Mouse (Mus musculus) MEL (cell line): ENCODE data around the gene 1700011L22Rik. TPM values are rescaled to one million over a fixed set of nuclear protein-coding genes. Genes with fewer than 3 reads are reported as not detected.

ENCODE experiments used
- DNase-seq: peaks from one replicate; pipeline ENCODE4 v3.0.0; 2011; ENCODE audit warnings: low read depth, low spot score
- H3K27ac ChIP-seq: 2 replicates; pipeline ENCODE4 v1.5.1; 2012; ENCODE audit warnings: low read depth, mild to moderate bottlenecking, control low read depth, low read length, moderate library complexity; ENCODE audit not compliant: control insufficient read depth
- H3K27me3 ChIP-seq, 2 experiments: fragments of 150-350 bp in 1 of 2; sonication (generic) in 1 of 2; 2 replicates each; pipeline ENCODE4 v1.6.1; 2012; ENCODE audit warnings: low read length in 2 of 2, mild to moderate bottlenecking in 2 of 2, improper control_type of control experiment in 1 of 2, moderate library complexity in 1 of 2; ENCODE audit not compliant: insufficient read depth in 2 of 2, control insufficient read depth in 1 of 2
- H3K36me3 ChIP-seq, 2 experiments: 2 replicates each; pipeline ENCODE4 v1.6.1; 2012 to 2014; ENCODE audit warnings: low read length in 2 of 2, improper control_type of control experiment in 1 of 2, inconsistent platforms in 1 of 2, mild to moderate bottlenecking in 1 of 2; ENCODE audit not compliant: insufficient read depth in 2 of 2, control insufficient read depth in 1 of 2
- H3K4me1 ChIP-seq, 2 experiments: fragments of 150-350 bp in 1 of 2; sonication (generic) in 1 of 2; 2 replicates each; pipeline ENCODE4 v1.6.1; 2012; ENCODE audit warnings: low read length in 2 of 2, improper control_type of control experiment in 1 of 2, mild to moderate bottlenecking in 1 of 2; ENCODE audit not compliant: insufficient read depth in 2 of 2, control insufficient read depth in 1 of 2
- H3K4me3 ChIP-seq, 2 experiments: fragments of 150-350 bp in 1 of 2; sonication (generic) in 1 of 2; 2 replicates each; pipeline ENCODE4 v1.5.1; 2012; ENCODE audit warnings: low read depth in 2 of 2, low read length in 2 of 2, mild to moderate bottlenecking in 2 of 2, moderate library complexity in 2 of 2, control low read depth in 1 of 2, improper control_type of control experiment in 1 of 2; ENCODE audit not compliant: control insufficient read depth in 1 of 2, insufficient read depth in 1 of 2
- H3K79me2 ChIP-seq: 2 replicates; pipeline ENCODE4 v1.6.1; 2012; ENCODE audit warnings: mild to moderate bottlenecking, low read length, moderate library complexity; ENCODE audit not compliant: control insufficient read depth, poor library complexity, insufficient read depth
- H3K9ac ChIP-seq: 2 replicates; pipeline ENCODE4 v1.6.1; 2012; ENCODE audit warnings: low read depth, mild to moderate bottlenecking, control low read depth, low read length, moderate library complexity; ENCODE audit not compliant: control insufficient read depth, poor library complexity, severe bottlenecking
- H3K9me3 ChIP-seq: fragments of 150-350 bp; sonication (generic); replicated peaks from 2 replicates; pipeline ENCODE4 v1.6.1; 2012; ENCODE audit warnings: mild to moderate bottlenecking, low read length, improper control_type of control experiment, moderate library complexity; ENCODE audit not compliant: insufficient read depth
- CHD2 ChIP-seq: IDR thresholded peaks from 2 replicates; pipeline ENCODE4 v1.6.1; 2011; ENCODE audit warnings: low read length, improper control_type of control experiment
- CTCF ChIP-seq, 3 experiments: IDR thresholded peaks in 2 of 3; conservative IDR thresholded peaks in 1 of 3; 2 replicates each; pipeline ENCODE4 v1.5.1; 2011 to 2012; ENCODE audit warnings: low read length in 3 of 3, low read depth in 2 of 3, mild to moderate bottlenecking in 2 of 3, improper control_type of control experiment in 1 of 3, inconsistent platforms in 1 of 3, mixed read lengths in 1 of 3, moderate library complexity in 1 of 3; ENCODE audit not compliant: control insufficient read depth in 1 of 3, insufficient read depth in 1 of 3, poor library complexity in 1 of 3, severe bottlenecking in 1 of 3
- E2F4 ChIP-seq: IDR thresholded peaks from 2 replicates; pipeline ENCODE4 v1.6.1; 2011; ENCODE audit warnings: low read depth, low read length, improper control_type of control experiment, borderline replicate concordance
- ELF1 ChIP-seq: IDR thresholded peaks from 2 replicates; pipeline ENCODE4 v1.6.1; 2014; ENCODE audit warnings: low read depth, mild to moderate bottlenecking, inconsistent platforms, low read length, improper control_type of control experiment, moderate library complexity
- EP300 ChIP-seq, 2 experiments: IDR thresholded peaks; 2 replicates each; pipeline ENCODE4 v1.6.1; 2011; ENCODE audit warnings: improper control_type of control experiment in 2 of 2, low read length in 2 of 2, low read depth in 1 of 2, mild to moderate bottlenecking in 1 of 2
- ETS1 ChIP-seq: IDR thresholded peaks from 2 replicates; pipeline ENCODE4 v1.6.1; 2012; ENCODE audit warnings: low read depth, mild to moderate bottlenecking, inconsistent platforms, low read length, improper control_type of control experiment, moderate library complexity
- GATA1 ChIP-seq: IDR thresholded peaks from 2 replicates; pipeline ENCODE4 v1.6.1; 2011; ENCODE audit warnings: low read depth, low read length, improper control_type of control experiment
- JUND ChIP-seq: IDR thresholded peaks from 2 replicates; pipeline ENCODE4 v1.6.1; 2011; ENCODE audit warnings: low read depth, mild to moderate bottlenecking, improper control_type of control experiment, low read length
- KAT2A ChIP-seq: conservative IDR thresholded peaks from 2 replicates; pipeline ENCODE4 v1.6.1; 2012; ENCODE audit warnings: low read depth, low read length, improper control_type of control experiment, inconsistent platforms
- MAFK ChIP-seq: IDR thresholded peaks from 2 replicates; pipeline ENCODE4 v1.6.1; 2011; ENCODE audit warnings: low read depth, mild to moderate bottlenecking, low read length, improper control_type of control experiment, borderline replicate concordance
- MAZ ChIP-seq: IDR thresholded peaks from 2 replicates; pipeline ENCODE4 v1.6.1; 2012; ENCODE audit warnings: low read depth, mild to moderate bottlenecking, inconsistent platforms, low read length, improper control_type of control experiment
- MXI1 ChIP-seq: IDR thresholded peaks from 2 replicates; pipeline ENCODE4 v1.6.1; 2011; ENCODE audit warnings: mild to moderate bottlenecking, low read depth, low read length, improper control_type of control experiment
- MYB ChIP-seq: IDR thresholded peaks from 2 replicates; pipeline ENCODE4 v1.6.1; 2011; ENCODE audit warnings: mild to moderate bottlenecking, low read depth, low read length, improper control_type of control experiment
- NELFE ChIP-seq: IDR thresholded peaks from 2 replicates; pipeline ENCODE4 v1.6.1; 2011; ENCODE audit warnings: low read depth, low read length, improper control_type of control experiment
- NRF1 ChIP-seq: IDR thresholded peaks from 2 replicates; pipeline ENCODE4 v1.6.1; 2014; ENCODE audit warnings: low read depth, mild to moderate bottlenecking, inconsistent platforms, low read length, improper control_type of control experiment, moderate library complexity; ENCODE audit not compliant: poor library complexity, insufficient read depth, severe bottlenecking
- POLR2A ChIP-seq, 2 experiments: IDR thresholded peaks; 2 replicates each; pipeline ENCODE4 v1.6.1; 2011 to 2012; ENCODE audit warnings: low read length in 2 of 2, mild to moderate bottlenecking in 2 of 2, control low read depth in 1 of 2, improper control_type of control experiment in 1 of 2, low read depth in 1 of 2, moderate library complexity in 1 of 2; ENCODE audit not compliant: control insufficient read depth in 1 of 2, insufficient read depth in 1 of 2, poor library complexity in 1 of 2
- POLR2AphosphoS2 ChIP-seq: IDR thresholded peaks from 2 replicates; pipeline ENCODE4 v1.6.1; 2011; ENCODE audit warnings: low read length, improper control_type of control experiment
- POLR2AphosphoS5 ChIP-seq: IDR thresholded peaks from 2 replicates; pipeline ENCODE4 v1.6.1; 2012; ENCODE audit warnings: low read depth, borderline replicate concordance, mild to moderate bottlenecking, inconsistent platforms, low read length, moderate library complexity, mixed read lengths
- RAD21 ChIP-seq: IDR thresholded peaks from 2 replicates; pipeline ENCODE4 v1.6.1; 2011; ENCODE audit warnings: mild to moderate bottlenecking, low read depth, low read length, improper control_type of control experiment
- RCOR1 ChIP-seq: IDR thresholded peaks from 2 replicates; pipeline ENCODE4 v1.6.1; 2012; ENCODE audit warnings: low read depth, mild to moderate bottlenecking, inconsistent platforms, low read length, improper control_type of control experiment
- SIN3A ChIP-seq: IDR thresholded peaks from 2 replicates; pipeline ENCODE4 v1.6.1; 2012; ENCODE audit warnings: low read length, improper control_type of control experiment, inconsistent platforms
- TAL1 ChIP-seq: IDR thresholded peaks from 2 replicates; pipeline ENCODE4 v1.6.1; 2012; ENCODE audit warnings: mild to moderate bottlenecking, inconsistent platforms, low read length, moderate library complexity, mixed read lengths
- TCF12 ChIP-seq: IDR thresholded peaks from 2 replicates; pipeline ENCODE4 v1.6.1; 2014; ENCODE audit warnings: low read depth, mild to moderate bottlenecking, inconsistent platforms, low read length, improper control_type of control experiment, moderate library complexity
- USF1 ChIP-seq: IDR thresholded peaks from 2 replicates; pipeline ENCODE4 v1.6.1; 2014; ENCODE audit warnings: low read depth, mild to moderate bottlenecking, inconsistent platforms, low read length, improper control_type of control experiment, moderate library complexity
- USF2 ChIP-seq, 2 experiments: IDR thresholded peaks; 2 replicates each; pipeline ENCODE4 v1.6.1; 2011 to 2012; ENCODE audit warnings: improper control_type of control experiment in 2 of 2, low read length in 2 of 2, borderline replicate concordance in 1 of 2, inconsistent platforms in 1 of 2, low read depth in 1 of 2, mild to moderate bottlenecking in 1 of 2; ENCODE audit not compliant: insufficient read depth in 1 of 2
- ZC3H11A ChIP-seq: IDR thresholded peaks from 2 replicates; pipeline ENCODE4 v1.6.1; 2012; ENCODE audit warnings: low read depth, mild to moderate bottlenecking, inconsistent platforms, low read length, improper control_type of control experiment
- ZNF384 ChIP-seq: IDR thresholded peaks from 2 replicates; pipeline ENCODE4 v1.6.1; 2012; ENCODE audit warnings: low read depth, mild to moderate bottlenecking, inconsistent platforms, low read length, improper control_type of control experiment
- polyA plus RNA-seq, 2 experiments: library from polyadenylated mRNA; stranded (reverse) in 1 of 2; unstranded in 1 of 2; fragments of >175 nt in 1 of 2; fragments of >200 nt in 1 of 2; gene quantifications; 2 replicates each; pipeline versions ENCODE4 v1.2.1 to v1.2.4; 2012; ENCODE audit warnings: low replicate concordance in 2 of 2, low read depth in 1 of 2; ENCODE audit not compliant: insufficient read length in 2 of 2, insufficient read depth in 1 of 2, missing spikeins in 1 of 2
- total RNA-seq: library from RNA; depleted of rRNA; stranded (reverse); fragments of 300-350 nt; gene quantifications from 2 replicates; pipeline ENCODE4 v1.2.3, GENCODE M21; 2012

1700011L22Rik gene
- total and polyA plus RNA-seq, 3 experiments: not detected

GRCm38 (mm10) chr8:79179678-79180077, 68.7 kb downstream of the 1700011L22Rik start:
- Histone ChIP-seq H3K4me1 (no peaks in the 10 kb centered on the region), H3K27ac (no peak overlapping the region), H3K9me3 (no peaks in the 10 kb centered on the region), H3K27me3 (no peaks in the 10 kb centered on the region), H3K36me3 (no peaks in the 10 kb centered on the region), H3K9ac (no peak overlapping the region), H3K4me3 (no peak overlapping the region), H3K79me2 (no peaks in the 10 kb centered on the region)
- TF ChIP-seq ETS1 (no peak), RCOR1 (no peak), ELF1 (no peak), MAFK (no peak), E2F4 (no peak), USF2 (IDR thresholded peaks at IDR 0.05; ENCODE audit: borderline replicate concordance in 1 of 2, insufficient read depth in 1 of 2, low read depth in 1 of 2, low read length in 2 of 2) (no peak), POLR2AphosphoS5 (no peak), NRF1 (no peak), MXI1 (no peak), NELFE (no peak), TAL1 (no peak), ZC3H11A (no peak), TCF12 (no peak), KAT2A (no peak), POLR2A (IDR thresholded peaks at IDR 0.05; ENCODE audit: control insufficient read depth in 1 of 2, insufficient read depth in 1 of 2, low read depth in 1 of 2, low read length in 2 of 2, poor library complexity in 1 of 2) (no peak), JUND (no peak), MAZ (no peak), RAD21 (no peak), SIN3A (no peak)
- DNase-seq: no peak

GRCm38 (mm10) chr8:79175991-79176390, 72.4 kb downstream of the 1700011L22Rik start:
- Histone ChIP-seq H3K9ac (no peak overlapping the region), H3K79me2 (no peaks in the 10 kb centered on the region), H3K36me3 (no peaks in the 10 kb centered on the region), H3K4me1 (no peaks in the 10 kb centered on the region), H3K4me3 (no peak overlapping the region), H3K9me3 (no peaks in the 10 kb centered on the region), H3K27me3 (no peaks in the 10 kb centered on the region), H3K27ac (no peak overlapping the region)
- no peak for TF ChIP-seq ZNF384
- TF ChIP-seq POLR2AphosphoS2: no peak
- TF ChIP-seq MAZ: no peak
- no peak for TF ChIP-seq USF1
- TF ChIP-seq EP300 (IDR thresholded peaks at IDR 0.05; ENCODE audit: low read depth in 1 of 2, low read length in 2 of 2): no peak
- no peak for TF ChIP-seq GATA1
- no peak for TF ChIP-seq RAD21
- TF ChIP-seq CHD2: no peak
- TF ChIP-seq ETS1: no peak
- no peak for TF ChIP-seq CTCF (IDR thresholded peaks at IDR 0.05 in 2 of 3, conservative IDR thresholded peaks at IDR 0.05 in 1 of 3; ENCODE audit: control insufficient read depth in 1 of 3, insufficient read depth in 1 of 3, low read depth in 2 of 3, low read length in 3 of 3, poor library complexity in 1 of 3, severe bottlenecking in 1 of 3)
- no peak for TF ChIP-seq MYB
- DNase-seq: no peak
